Mouse (Mus musculus) c-Kit-positive CD71-positive TER-119-positive erythroid progenitor cells, embryonic 14.5 days (primary cell): ENCODE measurements around the gene Card10.

Experiments used
- DNase-seq: peaks from one replicate; pipeline ENCODE4 v3.0.0-alpha.2; 2013; ENCODE audit warnings: low spot score

The Card10 gene

GRCm38 (mm10) chr15:78735431-78736180, 67.2 kb downstream of the Card10 start:
- no peak for DNase-seq

GRCm38 (mm10) chr15:78731830-78732229, 71.0 kb downstream of the Card10 start:
- no peak for DNase-seq

GRCm38 (mm10) chr15:78730315-78731049, 72.4 kb downstream of the Card10 start:
- DNase-seq: no peak

- no peak for DNase-seq
Observed at GRCm38 (mm10) chr15:78726697-78727096, 76.1 kb downstream of the Card10 start.
